Mouse (Mus musculus) heart, embryonic 13.5 days (tissue): ENCODE results near the gene Msmb. TPM values are rescaled to one million over a fixed set of nuclear protein-coding genes. Genes with fewer than 3 reads are reported as not detected.
"Not testable (repeated sequence)": the region's sequence is repeated elsewhere in the genome, so short reads cannot be mapped to it uniquely, and the experiment has no call there.

ENCODE experiments used
- ATAC-seq: fragments of 200-750 bp; cut with Nextera tagmentation; 2 replicates; pipeline ENCODE4 v1.8.0; 2017; ENCODE audit warnings: moderate TSS enrichment; ENCODE audit not compliant: insufficient number of reproducible peaks, low FRiP score, low TSS enrichment; ENCODE audit errors: extremely low read depth
- H3K27ac ChIP-seq: fragments of 300-500 bp; sonication (generic); replicated peaks from 2 replicates; pipeline ENCODE4 v1.5.1; 2015; ENCODE audit warnings: moderate library complexity, mild to moderate bottlenecking, inconsistent platforms
- H3K27me3 ChIP-seq: fragments of 300-500 bp; sonication (generic); replicated peaks from 2 replicates; pipeline ENCODE4 v1.6.1; 2015; ENCODE audit warnings: mild to moderate bottlenecking, inconsistent platforms
- H3K36me3 ChIP-seq: fragments of 300-500 bp; sonication (generic); 2 replicates; pipeline ENCODE4 v1.6.1; 2015; ENCODE audit warnings: mild to moderate bottlenecking, inconsistent platforms
- H3K4me1 ChIP-seq: fragments of 300-500 bp; sonication (generic); 2 replicates; pipeline ENCODE4 v1.6.1; 2015; ENCODE audit warnings: inconsistent platforms
- H3K4me2 ChIP-seq: fragments of 300-500 bp; sonication (generic); 2 replicates; pipeline ENCODE4 v1.6.1; 2015; ENCODE audit warnings: inconsistent platforms, mild to moderate bottlenecking, moderate library complexity
- H3K4me3 ChIP-seq: fragments of 300-500 bp; sonication (generic); 2 replicates; pipeline ENCODE4 v1.5.1; 2015; ENCODE audit warnings: moderate library complexity, mild to moderate bottlenecking, inconsistent platforms
- H3K9ac ChIP-seq: fragments of 300-500 bp; sonication (generic); 2 replicates; pipeline ENCODE4 v1.6.1; 2015; ENCODE audit warnings: inconsistent platforms, mild to moderate bottlenecking, moderate library complexity
- H3K9me3 ChIP-seq: fragments of 300-500 bp; sonication (generic); 2 replicates; pipeline ENCODE4 v1.6.1; 2016; ENCODE audit warnings: inconsistent platforms
- WGBS: fragments of 180-500 bp; shearing (Covaris S2); methylation state at CpG from one replicate; pipeline ENCODE4 v1.1.7; 2015; ENCODE audit warnings: mixed read lengths; 5-methylcytosine and 5-hydroxymethylcytosine counted together
- polyA plus RNA-seq: library from polyadenylated mRNA; unstranded; fragments of >200 nt; fragmentation: Nextera tagmentation; extraction: Ambion mirVana; gene quantifications from 2 replicates; pipeline ENCODE4 v1.2.1, GENCODE M21; 2015

The Msmb gene
- polyA plus RNA-seq = not detected in 2 replicates

- no peak for ATAC-seq
- Histone ChIP-seq H3K9ac (no peak within 1 kb of the TSS), H3K27ac (no peak within 1 kb of the TSS), H3K27me3 (no peaks in the 10 kb centered on the region), H3K36me3 (no peaks in the 10 kb centered on the region), H3K4me2 (no peak within 1 kb of the TSS), H3K4me1 (no peaks in the 10 kb centered on the region), H3K4me3 (no peak within 1 kb of the TSS), H3K9me3 (no peaks in the 10 kb centered on the region)
- WGBS = 86% methylated on average over 5 of the region's 5 CpGs
Measured at GRCm38 (mm10) chr14:32141723-32142122, at the start of gene Msmb. Gene Msmb (plus strand): TSS chr14:32142023.

- peak overlapping the region; percentile 45 for H3K4me2 ChIP-seq
- 0 out of 2 replicates have a peak overlapping the region, but pooled peaks have one; percentile 0 for H3K4me3 ChIP-seq
- peaks cover 25% of the 10 kb centered on the region for H3K4me1 ChIP-seq
- H3K9me3 ChIP-seq = no peaks in the 10 kb centered on the region
- 44% methylated on average over 1 of the region's 1 CpGs for WGBS
- peaks cover 63% of the 10 kb centered on the region for H3K36me3 ChIP-seq
- H3K9ac ChIP-seq = no peak overlapping the region
- no peak for ATAC-seq
- H3K27me3 ChIP-seq = no peaks in the 10 kb centered on the region
- peak overlapping the region; percentile 75 for H3K27ac ChIP-seq
Measured at GRCm38 (mm10) chr14:32093018-32093417, 48.8 kb upstream of the Msmb start.

DNA sequence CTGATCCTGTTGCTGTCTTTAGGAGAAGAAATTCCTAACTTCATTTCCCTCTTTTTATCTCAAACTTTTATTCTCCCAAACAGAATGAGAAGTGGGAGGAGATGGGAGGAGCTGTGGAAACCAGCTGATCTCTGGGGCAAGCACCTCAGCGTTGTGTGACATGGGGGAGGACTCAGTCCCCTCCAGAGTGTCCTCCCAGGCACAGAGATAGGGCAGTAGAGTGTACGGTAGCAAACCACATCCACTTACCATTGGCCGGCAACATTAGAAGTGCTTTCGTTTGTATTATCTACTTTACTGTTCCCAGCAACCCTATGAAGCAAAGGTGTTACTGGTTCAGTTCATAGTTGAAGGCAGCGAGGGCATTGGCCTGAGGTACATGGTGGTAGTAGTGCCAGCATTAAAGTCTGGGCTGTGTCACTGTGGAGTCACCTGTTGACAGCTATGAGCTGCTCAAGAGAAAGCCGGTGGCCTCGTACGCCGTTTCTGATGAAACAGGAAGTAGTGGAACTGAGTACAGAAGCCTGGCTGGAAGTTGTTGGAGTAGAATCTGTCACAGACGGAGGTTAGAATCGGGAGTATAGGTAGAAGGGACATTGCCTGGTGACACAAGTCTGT, 48.2 kb upstream of the Msmb start:
- H3K4me2 ChIP-seq = peak overlapping the region; percentile 45
- 36% methylated on average over 11 of the region's 11 CpGs for WGBS
- H3K4me1 ChIP-seq = peaks cover 25% of the 10 kb centered on the region
- peak overlapping the region; percentile 75 for H3K27ac ChIP-seq
- ATAC-seq = peak; percentile 69; the same call in 1 of the 2 replicates
- H3K4me3 ChIP-seq = 0 out of 2 replicates have a peak overlapping the region, but pooled peaks have one; percentile 0
- H3K9ac ChIP-seq = peak overlapping the region; percentile 50
- H3K36me3 ChIP-seq = peaks cover 69% of the 10 kb centered on the region
- no peaks in the 10 kb centered on the region for H3K9me3 ChIP-seq
- no peaks in the 10 kb centered on the region for H3K27me3 ChIP-seq

DNA sequence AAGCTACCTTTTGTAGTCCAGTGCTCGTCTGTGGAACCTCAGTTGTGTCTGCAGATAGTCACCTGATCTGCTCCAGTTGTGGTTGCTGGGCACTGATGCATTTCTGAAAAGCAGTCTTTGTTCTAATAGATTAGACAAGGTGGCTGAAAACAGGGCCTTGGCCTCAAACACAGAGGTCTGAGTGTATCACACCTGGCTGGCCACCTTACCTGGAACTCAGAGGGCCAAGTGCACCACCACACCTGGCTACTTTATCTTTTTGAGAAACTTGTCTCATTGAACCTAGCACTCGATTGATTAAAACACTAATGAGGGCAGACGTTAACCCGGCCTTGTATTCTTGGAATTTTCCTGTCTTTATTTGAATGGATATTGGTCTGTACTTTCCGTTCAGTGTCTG, 46.2 kb upstream of the Msmb start:
- H3K27me3 ChIP-seq = no peaks in the 10 kb centered on the region
- H3K9ac ChIP-seq = no peak overlapping the region
- no peak overlapping the region for H3K4me3 ChIP-seq
- H3K4me1 ChIP-seq = peaks cover 22% of the 10 kb centered on the region
- no peak overlapping the region for H3K4me2 ChIP-seq
- peaks cover 89% of the 10 kb centered on the region for H3K36me3 ChIP-seq
- no peak overlapping the region for H3K27ac ChIP-seq
- ATAC-seq = no peak
- H3K9me3 ChIP-seq = no peaks in the 10 kb centered on the region
- 83% methylated on average over 5 of the region's 5 CpGs for WGBS

DNA sequence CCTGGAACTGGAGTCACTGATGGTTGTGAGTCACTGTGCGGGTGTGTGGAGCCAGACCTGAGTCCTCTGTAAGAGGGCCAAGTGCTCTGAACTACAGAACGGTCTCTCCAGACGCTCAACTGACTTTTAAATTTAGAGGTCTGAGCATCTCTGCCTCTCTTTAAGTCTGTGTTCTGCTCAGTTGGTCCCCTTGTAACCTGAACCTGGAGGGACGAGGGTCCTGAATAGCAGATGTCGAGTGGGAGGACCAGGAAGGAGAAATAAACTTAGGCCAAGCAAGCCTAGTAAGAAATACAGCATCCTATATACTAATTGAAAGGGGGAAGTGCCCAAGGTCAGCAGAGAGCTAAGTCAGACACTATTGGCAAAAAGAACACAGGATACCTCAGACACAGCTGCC, 45.1 kb upstream of the Msmb start:
- H3K36me3 ChIP-seq = peaks cover 95% of the 10 kb centered on the region

GRCm38 (mm10) chr14:32097691-32098090, 44.1 kb upstream of the Msmb start:
- WGBS = 90% methylated on average over 7 of the region's 7 CpGs
- H3K9me3 ChIP-seq = no peaks in the 10 kb centered on the region
- H3K4me1 ChIP-seq = peaks cover 18% of the 10 kb centered on the region
- H3K27me3 ChIP-seq = no peaks in the 10 kb centered on the region
- H3K9ac ChIP-seq = no peak overlapping the region
- H3K36me3 ChIP-seq = peaks cover 95% of the 10 kb centered on the region
- no peak overlapping the region for H3K4me3 ChIP-seq
- no peak overlapping the region for H3K27ac ChIP-seq
- H3K4me2 ChIP-seq = no peak overlapping the region
- no peak for ATAC-seq

More for the DNA sequence above, 45.1 kb upstream of the Msmb start:
- no peak overlapping the region for H3K9ac ChIP-seq
- no peak overlapping the region for H3K4me3 ChIP-seq
- no peak overlapping the region for H3K27ac ChIP-seq
- ATAC-seq = no peak
- H3K4me1 ChIP-seq = peaks cover 19% of the 10 kb centered on the region
- no peaks in the 10 kb centered on the region for H3K9me3 ChIP-seq
- no peak overlapping the region for H3K4me2 ChIP-seq
- WGBS = 87% methylated on average over 5 of the region's 5 CpGs
- no peaks in the 10 kb centered on the region for H3K27me3 ChIP-seq

DNA sequence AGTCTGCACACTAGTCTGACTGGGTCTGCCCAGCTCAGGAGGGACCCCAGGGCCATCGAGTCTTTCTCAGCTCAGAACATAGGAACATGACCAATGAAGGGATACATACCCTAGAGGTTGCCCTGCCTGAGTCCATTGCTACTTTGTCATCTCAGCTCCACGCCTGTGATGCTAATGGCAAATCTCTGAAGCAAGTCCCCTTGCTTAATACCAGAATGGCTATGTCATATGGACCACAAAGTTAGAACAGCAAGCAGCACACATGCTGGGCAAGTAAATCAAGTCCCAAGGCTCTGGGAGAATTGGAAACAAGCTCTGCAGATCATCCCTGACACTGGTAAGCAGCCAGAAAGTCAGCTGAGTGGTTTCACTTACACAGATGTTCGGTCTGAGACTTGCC, 42.9 kb upstream of the Msmb start:
- Histone ChIP-seq H3K9me3 (no peaks in the 10 kb centered on the region), H3K9ac (no peak overlapping the region), H3K4me3 (no peak overlapping the region), H3K4me2 (no peak overlapping the region), H3K27ac (no peak overlapping the region), H3K36me3 (peaks cover 94% of the 10 kb centered on the region), H3K27me3 (no peaks in the 10 kb centered on the region), H3K4me1 (peaks cover 6% of the 10 kb centered on the region)
- WGBS = 93% methylated on average over 3 of the region's 3 CpGs
- ATAC-seq = no peak

DNA sequence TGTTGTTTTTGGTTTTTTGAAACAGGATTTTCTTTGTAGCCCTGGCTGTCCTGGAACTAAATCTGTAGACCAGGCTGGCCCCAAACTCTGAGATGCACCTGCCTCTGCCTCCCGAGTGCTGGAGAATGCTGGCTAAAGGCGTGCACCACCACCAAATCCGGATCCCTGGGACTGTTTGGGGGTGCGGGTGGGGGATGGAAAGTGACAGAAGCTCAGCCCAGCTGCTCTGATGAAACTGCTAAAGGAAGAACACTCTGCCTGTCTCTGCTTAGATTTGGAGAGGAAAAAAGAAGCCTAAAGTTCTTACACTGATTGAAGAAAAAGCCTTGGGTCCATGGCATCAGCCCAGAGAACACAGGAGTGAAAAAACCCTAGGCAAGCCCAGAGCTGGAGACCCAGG, 38.3 kb upstream of the Msmb start:
- Histone ChIP-seq H3K4me1 (peaks cover 8% of the 10 kb centered on the region), H3K4me2 (no peak overlapping the region), H3K27ac (no peak overlapping the region), H3K9ac (no peak overlapping the region), H3K36me3 (peaks cover 53% of the 10 kb centered on the region), H3K4me3 (no peak overlapping the region), H3K9me3 (no peaks in the 10 kb centered on the region), H3K27me3 (no peaks in the 10 kb centered on the region)
- WGBS = 71% methylated on average over 4 of the region's 4 CpGs
- ATAC-seq = no peak

DNA sequence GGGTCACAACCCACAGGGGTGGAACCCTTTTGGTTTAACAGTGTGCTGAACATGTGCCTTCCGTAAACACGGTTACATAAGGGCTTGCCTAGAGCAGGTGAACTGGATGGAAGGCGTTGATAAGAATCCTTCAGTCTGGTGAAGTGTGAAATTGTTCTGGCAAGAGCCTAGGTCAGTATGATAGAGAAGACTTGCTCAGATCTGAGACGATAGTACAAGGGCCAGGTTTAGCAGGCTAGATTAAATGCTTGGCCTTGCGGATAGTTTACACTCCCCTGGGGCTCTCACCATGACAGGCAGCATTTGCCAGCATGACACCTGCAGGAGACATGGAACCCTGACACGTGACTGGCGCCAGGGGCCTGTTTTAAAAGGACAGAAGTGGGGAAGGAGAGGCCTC, 36.2 kb upstream of the Msmb start:
- Histone ChIP-seq H3K9me3 (no peaks in the 10 kb centered on the region), H3K4me3 (no peak overlapping the region), H3K36me3 (peaks cover 32% of the 10 kb centered on the region), H3K27ac (no peak overlapping the region), H3K9ac (no peak overlapping the region), H3K27me3 (no peaks in the 10 kb centered on the region), H3K4me2 (no peak overlapping the region), H3K4me1 (peaks cover 8% of the 10 kb centered on the region)
- WGBS = 35% methylated on average over 7 of the region's 7 CpGs
- no peak for ATAC-seq

GRCm38 (mm10) chr14:32106911-32107310, 34.9 kb upstream of the Msmb start:
- ATAC-seq = no peak
- H3K4me1 ChIP-seq = peaks cover 8% of the 10 kb centered on the region
- no peak overlapping the region for H3K27ac ChIP-seq
- H3K27me3 ChIP-seq = no peaks in the 10 kb centered on the region
- H3K9me3 ChIP-seq = no peaks in the 10 kb centered on the region
- 83% methylated on average over 4 of the region's 4 CpGs for WGBS
- peaks cover 22% of the 10 kb centered on the region for H3K36me3 ChIP-seq
- H3K9ac ChIP-seq = no peak overlapping the region
- H3K4me2 ChIP-seq = no peak overlapping the region
- no peak overlapping the region for H3K4me3 ChIP-seq

DNA sequence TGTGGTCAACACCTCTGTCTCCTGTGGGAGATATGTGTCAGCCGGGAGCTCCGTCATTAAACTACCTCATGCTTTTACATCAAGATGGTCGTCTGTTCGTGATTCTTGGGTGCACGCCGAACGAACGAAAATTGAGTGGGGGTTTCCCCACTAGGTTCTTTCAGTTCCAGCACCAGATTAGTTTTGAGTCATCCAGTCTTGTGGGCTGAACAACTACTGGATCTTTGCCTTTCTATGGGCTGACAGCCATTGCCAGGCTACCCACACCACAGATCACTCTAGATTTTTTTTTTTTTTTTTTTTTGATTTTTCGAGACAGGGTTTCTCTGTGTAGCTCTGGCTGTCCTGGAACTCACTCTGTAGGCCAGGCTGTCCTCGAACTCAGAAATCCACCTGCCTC, 29.7 kb upstream of the Msmb start:
- not testable (repeated sequence) for H3K9ac ChIP-seq, H3K4me2 ChIP-seq, H3K27me3 ChIP-seq, H3K4me3 ChIP-seq, ATAC-seq, H3K4me1 ChIP-seq, H3K9me3 ChIP-seq, H3K36me3 ChIP-seq, H3K27ac ChIP-seq
- 81% methylated on average over 10 of the region's 10 CpGs for WGBS
